Mouse (Mus musculus): ENCODE results near the gene Cd5.

Cd5 gene

GRCm38 (mm10) chr19:10758708-10759107 lies 19.9 kb upstream of the Cd5 start:
- DNase-seq (ENCODE audit: low spot score): peak; percentile 22

DNA sequence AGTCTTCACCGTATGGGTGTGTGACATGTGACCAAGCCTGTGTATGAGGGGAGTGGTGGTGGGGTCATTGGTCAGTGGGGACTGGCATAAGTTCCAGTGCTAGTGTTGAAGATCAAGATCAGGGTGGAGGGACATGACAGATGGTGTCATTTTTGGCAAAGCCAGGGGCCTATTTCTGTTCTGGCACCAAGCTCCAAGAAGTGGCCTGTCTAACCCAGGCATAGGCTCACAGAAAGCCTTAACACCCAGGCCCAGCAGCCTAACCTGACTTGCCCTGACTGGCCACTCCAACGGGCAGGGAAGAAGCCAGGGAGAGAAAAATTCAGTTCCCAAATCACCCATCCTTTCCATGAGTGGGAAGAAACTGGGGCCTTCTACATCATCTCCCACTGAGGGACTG lies 18.7 kb upstream of the Cd5 start:
- DNase-seq (ENCODE audit: low spot score): no peak

DNA sequence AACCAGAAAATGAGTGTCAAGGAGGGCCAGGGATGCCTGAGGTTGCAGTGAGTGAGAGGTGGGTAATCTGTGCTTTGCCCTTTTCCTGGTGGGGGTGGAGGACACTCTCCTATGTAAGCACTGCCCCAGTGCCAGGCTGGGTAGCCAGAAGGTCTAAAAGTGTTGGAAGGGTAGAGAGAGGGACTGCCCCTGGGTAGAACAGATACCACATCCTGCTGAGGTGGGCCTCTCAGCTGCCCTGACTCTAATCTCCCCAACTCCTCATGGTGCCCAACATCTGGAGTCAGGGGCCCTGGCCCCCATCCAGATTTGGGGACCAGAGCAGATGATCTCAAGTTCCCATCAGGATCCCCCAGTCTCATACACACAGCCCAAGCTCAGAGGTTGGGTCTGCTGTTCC lies 18.3 kb upstream of the Cd5 start:
- no peak for DNase-seq (ENCODE audit: low spot score)

DNA sequence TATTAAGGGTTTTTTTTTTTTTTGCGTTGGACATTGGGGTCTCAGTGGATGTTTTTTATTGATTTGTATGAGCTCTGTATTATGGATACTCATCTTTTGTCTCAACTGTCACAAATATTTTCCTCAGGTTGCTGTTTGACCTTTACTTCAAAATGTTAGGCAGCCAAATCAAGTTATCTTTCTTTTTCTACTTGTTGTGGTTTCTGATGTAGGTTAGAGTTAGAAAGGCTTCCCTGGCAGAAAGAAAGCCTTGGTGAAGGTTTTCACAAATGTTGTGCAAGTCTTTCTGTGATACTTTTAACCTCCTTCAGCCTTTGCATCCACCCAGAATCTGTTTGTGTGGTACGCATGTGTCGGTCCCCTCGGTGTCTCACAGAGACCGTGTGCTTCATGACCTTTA lies 13.8 kb upstream of the Cd5 start:
- no peak for DNase-seq (ENCODE audit: low spot score)

GRCm38 (mm10) chr19:10752106-10752505 lies 13.3 kb upstream of the Cd5 start:
- DNase-seq (ENCODE audit: low spot score): no peak

- DNase-seq (ENCODE audit: low spot score): no peak
Observed at GRCm38 (mm10) chr19:10751607-10752006, 12.8 kb upstream of the Cd5 start.

- no peak for DNase-seq (ENCODE audit: low spot score)
Observed at GRCm38 (mm10) chr19:10750161-10750560, 11.4 kb upstream of the Cd5 start.

GRCm38 (mm10) chr19:10749295-10749694 lies 10.5 kb upstream of the Cd5 start:
- DNase-seq (ENCODE audit: low spot score): no peak

DNA sequence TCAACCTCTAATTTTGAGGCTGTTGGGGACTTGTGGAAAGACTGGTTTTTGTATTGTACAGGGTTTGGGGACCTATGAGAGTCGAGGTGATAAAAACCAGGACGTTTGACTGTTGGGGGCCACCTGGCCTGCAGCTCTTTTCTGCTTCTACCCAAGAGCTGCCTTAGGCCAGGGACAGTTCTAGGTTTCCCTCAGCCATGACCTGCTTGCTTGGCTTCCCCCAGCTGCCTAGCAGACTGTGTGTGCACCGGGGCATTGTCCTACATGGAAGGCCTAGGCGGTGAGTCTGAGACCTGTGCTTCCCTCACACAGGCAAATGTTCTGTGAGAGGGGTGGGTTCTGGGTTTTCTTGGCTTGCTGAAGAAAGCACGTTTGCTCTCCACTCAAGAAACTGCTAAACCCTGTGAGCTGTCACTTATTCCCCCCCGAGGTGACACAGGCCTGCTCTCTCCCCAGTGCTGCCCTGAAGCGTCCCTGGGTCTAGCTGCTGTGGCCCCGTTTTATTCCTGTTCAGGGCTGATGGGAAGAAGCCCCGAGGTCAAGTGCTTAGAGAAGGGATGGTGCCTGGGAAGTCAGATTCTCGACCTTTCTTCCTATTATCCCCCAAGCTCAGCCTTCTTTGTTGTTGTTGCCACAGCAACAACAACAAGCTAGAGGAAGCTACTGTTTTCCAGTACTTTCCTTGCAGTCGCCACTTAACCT lies 9.8 kb upstream of the Cd5 start:
- DNase-seq (ENCODE audit: low spot score): no peak

DNA sequence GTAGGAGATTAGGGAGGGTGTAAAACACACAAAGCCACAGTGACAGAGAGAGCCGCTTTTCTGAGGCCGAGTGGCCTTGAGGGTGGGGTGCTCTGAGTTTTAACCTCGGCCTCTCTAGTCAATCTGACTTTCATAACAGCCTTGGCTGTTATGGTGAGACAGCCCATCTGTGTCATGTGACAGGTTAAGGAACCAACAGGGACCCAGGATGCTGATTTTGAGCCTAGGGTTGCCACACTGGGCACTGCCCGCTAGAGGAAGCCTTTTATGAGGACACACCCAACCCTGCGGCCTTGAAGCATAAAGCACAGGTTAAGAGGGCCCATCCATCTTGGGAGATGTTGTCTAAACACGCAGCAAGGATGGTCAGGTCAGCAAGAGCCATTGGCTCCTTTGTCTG lies 8.9 kb upstream of the Cd5 start:
- no peak for DNase-seq (ENCODE audit: low spot score)

DNA sequence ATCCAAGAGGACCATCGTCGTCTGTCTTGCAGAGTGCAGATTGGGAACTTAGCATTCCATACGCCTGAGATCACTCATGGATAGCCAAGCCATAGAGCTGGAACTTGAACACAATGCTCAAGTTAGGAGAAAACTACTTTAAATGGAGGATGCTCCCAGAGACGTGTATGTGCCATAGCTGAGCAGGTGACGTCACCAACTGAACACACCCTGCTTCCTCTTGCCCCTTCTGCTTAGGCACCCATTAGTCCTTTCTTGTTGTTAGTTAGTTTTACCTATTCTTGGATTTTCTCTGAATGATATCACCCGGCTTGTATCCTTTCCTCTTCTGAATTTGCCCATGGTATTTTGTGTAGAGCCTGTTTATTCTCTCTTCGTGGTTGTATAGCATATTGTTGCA lies 8.4 kb upstream of the Cd5 start:
- no peak for DNase-seq (ENCODE audit: low spot score)

- DNase-seq (ENCODE audit: low spot score): no peak
Observed at GRCm38 (mm10) chr19:10742565-10742964, 3.8 kb upstream of the Cd5 start.

- no peak for DNase-seq (ENCODE audit: low spot score)
Observed at GRCm38 (mm10) chr19:10742145-10742544, 3.3 kb upstream of the Cd5 start.

GRCm38 (mm10) chr19:10740641-10741440 lies 2.0 kb upstream of the Cd5 start:
- no peak for DNase-seq (ENCODE audit: low spot score)

- no peak for DNase-seq (ENCODE audit: low spot score)
Observed at GRCm38 (mm10) chr19:10739916-10740315, 1.1 kb upstream of the Cd5 start.

- DNase-seq (ENCODE audit: low spot score): no peak
Observed at GRCm38 (mm10) chr19:10738038-10738437, 764 bp downstream of the Cd5 start.

DNA sequence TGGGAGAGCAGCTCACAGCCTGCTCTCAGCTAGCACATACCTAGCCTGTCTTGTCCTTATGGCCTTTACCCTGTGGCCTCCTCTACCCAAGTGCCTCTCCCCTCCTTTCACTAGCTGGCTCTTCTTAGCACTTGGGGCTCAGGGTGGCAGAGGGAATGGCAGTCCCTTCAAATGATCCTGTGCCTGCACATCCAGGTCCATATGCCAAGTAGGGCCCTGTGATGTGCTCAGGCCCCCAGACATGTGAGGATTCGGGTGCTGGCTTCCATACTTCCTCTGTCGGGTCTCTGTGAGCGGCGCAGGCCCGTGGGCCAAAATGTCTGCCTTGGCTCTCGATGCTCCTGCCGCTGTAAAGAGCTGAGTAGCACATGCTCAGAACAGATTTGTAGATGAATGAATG lies 2.9 kb downstream of the Cd5 start:
- DNase-seq (ENCODE audit: low spot score): no peak

DNA sequence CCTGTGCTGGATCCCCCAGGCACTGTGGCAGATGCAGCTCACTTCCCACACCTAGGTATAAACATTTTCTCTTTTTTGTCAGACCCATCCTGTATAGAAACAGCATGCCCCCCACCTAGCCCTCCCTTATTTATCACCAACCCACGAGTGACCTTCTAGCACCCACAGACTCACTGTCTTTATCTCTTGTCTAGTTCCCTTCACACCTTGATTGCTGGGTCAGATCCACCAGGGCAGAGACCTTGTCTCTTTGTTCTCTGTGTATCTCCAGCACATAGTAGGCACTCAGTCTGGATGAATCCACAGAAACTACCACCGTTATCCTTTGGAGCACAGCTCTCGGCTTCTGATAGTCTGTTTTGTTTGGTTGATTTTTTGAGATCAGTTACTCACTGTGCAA lies 3.7 kb downstream of the Cd5 start:
- no peak for DNase-seq (ENCODE audit: low spot score)

DNA sequence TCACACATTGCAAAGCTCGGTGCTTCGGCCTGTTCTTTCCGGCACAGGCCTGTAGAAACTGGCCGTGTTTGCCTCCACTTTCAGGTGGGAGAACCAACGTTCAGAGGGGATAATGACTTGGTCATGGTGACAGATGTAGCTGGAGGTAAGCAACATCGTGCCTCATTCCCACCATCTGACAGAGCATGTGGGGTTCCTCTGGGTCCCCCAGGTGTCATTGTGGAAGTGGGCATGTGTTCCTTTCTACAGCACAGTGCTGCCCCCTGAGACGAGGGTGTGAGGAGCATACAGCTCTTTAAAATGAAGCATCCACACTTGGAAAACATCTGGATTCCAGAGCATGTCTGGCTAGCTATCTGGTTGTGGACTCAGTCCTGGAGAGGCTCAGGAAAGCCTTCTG lies 4.2 kb downstream of the Cd5 start:
- DNase-seq (ENCODE audit: low spot score): no peak

DNA sequence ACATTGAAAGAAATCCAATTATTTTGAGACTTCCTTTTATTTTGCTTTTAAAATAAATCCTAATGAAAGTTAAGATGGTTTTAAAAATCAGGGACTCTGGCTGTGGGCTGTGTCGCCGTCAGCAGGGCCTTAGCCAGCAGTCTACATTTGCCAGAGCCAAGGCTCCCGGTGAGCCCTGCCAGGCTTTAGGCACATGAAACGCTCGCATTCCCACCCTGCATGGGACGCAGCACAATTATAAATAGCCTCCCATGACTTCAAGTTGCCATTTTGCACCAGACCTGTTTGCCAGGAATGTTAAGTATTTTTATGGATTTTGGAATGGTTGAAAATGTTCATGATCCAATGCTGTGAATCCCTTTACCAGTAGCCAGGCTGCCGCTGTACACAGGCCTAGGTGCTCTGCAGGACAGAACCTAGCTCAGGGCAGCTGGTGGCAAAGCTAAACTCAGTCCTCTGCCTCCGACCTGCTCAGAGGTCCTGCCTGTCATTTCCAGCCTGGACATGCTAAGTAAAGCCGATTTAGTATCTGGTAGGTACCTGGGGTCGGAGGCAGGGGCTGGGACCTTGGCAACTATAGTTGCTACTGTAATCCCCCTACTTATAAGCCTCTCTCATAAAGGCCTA lies 5.2 kb downstream of the Cd5 start:
- no peak for DNase-seq (ENCODE audit: low spot score)

DNA sequence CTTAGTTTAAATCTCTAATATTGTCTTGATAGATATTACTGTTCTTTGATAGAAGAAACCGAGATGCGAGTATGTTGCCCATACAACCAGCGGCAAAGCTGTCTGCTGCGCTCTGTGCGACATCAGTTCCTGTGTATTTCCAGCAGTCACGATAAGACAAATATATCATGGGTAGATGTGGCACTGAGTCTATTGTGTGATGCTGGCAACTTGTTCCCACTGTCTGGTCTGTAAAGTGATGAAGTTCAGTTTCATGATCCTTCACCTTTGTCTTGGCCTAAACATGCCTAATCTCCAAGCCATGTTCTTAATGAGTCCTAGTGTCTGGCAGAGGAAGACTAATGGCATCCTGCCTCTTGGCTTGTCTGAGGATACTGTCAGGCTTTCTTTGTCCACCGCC lies 6.1 kb downstream of the Cd5 start:
- no peak for DNase-seq (ENCODE audit: low spot score)

DNA sequence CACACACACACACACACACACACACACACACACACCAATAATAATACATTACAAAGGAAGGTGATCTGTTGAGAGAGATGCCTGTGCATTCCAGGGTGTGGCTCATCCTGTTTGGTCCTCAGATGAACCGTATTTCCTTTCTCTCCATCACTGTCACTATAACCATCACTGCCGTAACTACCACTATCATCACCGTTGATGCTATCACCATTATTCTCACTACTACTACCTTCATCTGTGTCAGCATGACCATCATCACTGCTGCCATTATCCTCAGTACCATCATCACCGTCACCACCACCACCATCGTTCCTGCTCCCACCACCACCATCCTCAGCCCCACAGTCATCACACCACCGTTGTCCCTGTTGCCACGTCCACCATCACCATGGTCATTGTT lies 6.8 kb downstream of the Cd5 start:
- DNase-seq (ENCODE audit: low spot score): no peak

- DNase-seq (ENCODE audit: low spot score): no peak
Observed at GRCm38 (mm10) chr19:10730469-10730868, 8.3 kb downstream of the Cd5 start.
